Mouse (Mus musculus) hindbrain, embryonic 13.5 days (tissue): ENCODE results near the gene Cdk4. TPM values are rescaled to one million over a fixed set of nuclear protein-coding genes. Genes with fewer than 3 reads are reported as not detected.
A peak's percentile ranks its signal among the peaks of the same experiment; 100 is the strongest.

Source experiments
- ATAC-seq: fragments of 200-750 bp; cut with Nextera tagmentation; 2 replicates; pipeline ENCODE4 v1.8.0; 2017; ENCODE audit warnings: moderate TSS enrichment; ENCODE audit not compliant: low FRiP score
- H3K27ac ChIP-seq: fragments of 300-500 bp; sonication (generic); 2 replicates; pipeline ENCODE4 v1.5.1; 2015; ENCODE audit warnings: inconsistent platforms, mild to moderate bottlenecking, moderate library complexity
- H3K27me3 ChIP-seq: fragments of 300-500 bp; sonication (generic); 2 replicates; pipeline ENCODE4 v1.6.1; 2015; ENCODE audit warnings: mild to moderate bottlenecking, inconsistent platforms
- H3K36me3 ChIP-seq: fragments of 300-500 bp; sonication (generic); 2 replicates; pipeline ENCODE4 v1.6.1; 2015; ENCODE audit warnings: mild to moderate bottlenecking, inconsistent platforms
- H3K4me1 ChIP-seq: fragments of 300-500 bp; sonication (generic); replicated peaks from 2 replicates; pipeline ENCODE4 v1.6.1; 2015; ENCODE audit warnings: inconsistent platforms
- H3K4me2 ChIP-seq: fragments of 300-500 bp; sonication (generic); 2 replicates; pipeline ENCODE4 v1.6.1; 2015; ENCODE audit warnings: inconsistent platforms, mild to moderate bottlenecking, moderate library complexity
- H3K4me3 ChIP-seq: fragments of 300-500 bp; sonication (generic); 2 replicates; pipeline ENCODE4 v1.5.1; 2015; ENCODE audit warnings: mild to moderate bottlenecking, inconsistent platforms
- H3K9ac ChIP-seq: fragments of 300-500 bp; sonication (generic); 2 replicates; pipeline ENCODE4 v1.6.1; 2015; ENCODE audit warnings: mild to moderate bottlenecking, inconsistent platforms
- H3K9me3 ChIP-seq: fragments of 300-500 bp; sonication (generic); 2 replicates; pipeline ENCODE4 v1.6.1; 2016; ENCODE audit warnings: inconsistent platforms
- WGBS: fragments of 180-500 bp; shearing (Covaris S2); methylation state at CpG from one replicate; pipeline ENCODE4 v1.1.7; 2015; 5-methylcytosine and 5-hydroxymethylcytosine counted together
- polyA plus RNA-seq: library from polyadenylated mRNA; unstranded; fragments of >200 nt; fragmentation: Nextera tagmentation; extraction: Ambion mirVana; gene quantifications from 2 replicates; pipeline ENCODE4 v1.2.1, GENCODE M21; 2015

The Cdk4 gene
- polyA plus RNA-seq, 1 experiment from 2014 or later = 1,237 TPM

GRCm38 (mm10) chr10:127078677-127079575 is 15.6 kb downstream of the Cdk4 start:
- Histone ChIP-seq H3K36me3 (peaks cover 12% of the 10 kb centered on the region), H3K4me3 (peak overlapping the region; percentile 84), H3K27me3 (peaks cover 53% of the 10 kb centered on the region), H3K27ac (peak overlapping the region; percentile 93), H3K9me3 (no peaks in the 10 kb centered on the region), H3K9ac (peak overlapping the region; percentile 98), H3K4me1 (peaks cover 58% of the 10 kb centered on the region), H3K4me2 (peak overlapping the region; percentile 90)
- WGBS = under 1% methylated on average over 34 of the region's 49 CpGs
- peak; percentile 77 for ATAC-seq

GRCm38 (mm10) chr10:127079665-127080391 is 16.5 kb downstream of the Cdk4 start:
- H3K4me1 ChIP-seq = peaks cover 58% of the 10 kb centered on the region
- peak overlapping the region; percentile 93 for H3K27ac ChIP-seq
- H3K27me3 ChIP-seq = peaks cover 62% of the 10 kb centered on the region
- no peaks in the 10 kb centered on the region for H3K9me3 ChIP-seq
- H3K4me2 ChIP-seq = peak overlapping the region; percentile 90
- peak overlapping the region; percentile 98 for H3K9ac ChIP-seq
- under 1% methylated on average over 55 of the region's 70 CpGs for WGBS
- peak overlapping the region; percentile 84 for H3K4me3 ChIP-seq
- H3K36me3 ChIP-seq = peaks cover 21% of the 10 kb centered on the region
- ATAC-seq = no peak

- Histone ChIP-seq H3K9ac (peak overlapping the region; percentile 98), H3K4me1 (peaks cover 56% of the 10 kb centered on the region), H3K27me3 (peaks cover 59% of the 10 kb centered on the region), H3K36me3 (peaks cover 29% of the 10 kb centered on the region), H3K27ac (peak overlapping the region; percentile 37; the same call in 1 of the 2 replicates), H3K9me3 (no peaks in the 10 kb centered on the region), H3K4me3 (peak overlapping the region; percentile 84), H3K4me2 (peak overlapping the region; percentile 90)
- 1% methylated on average over 46 of the region's 48 CpGs for WGBS
- ATAC-seq = no peak
Observed at GRCm38 (mm10) chr10:127080901-127081780, 17.8 kb downstream of the Cdk4 start.

- H3K4me1 ChIP-seq = peaks cover 52% of the 10 kb centered on the region
- 33% methylated on average over 8 of the region's 8 CpGs for WGBS
- no peaks in the 10 kb centered on the region for H3K9me3 ChIP-seq
- peak overlapping the region; percentile 90 for H3K4me2 ChIP-seq
- no peak for ATAC-seq
- peaks cover 58% of the 10 kb centered on the region for H3K27me3 ChIP-seq
- H3K9ac ChIP-seq = peak overlapping the region; percentile 98; the same call in 1 of the 2 replicates
- H3K36me3 ChIP-seq = peaks cover 38% of the 10 kb centered on the region
- peak overlapping the region; percentile 84 for H3K4me3 ChIP-seq
- no peak overlapping the region for H3K27ac ChIP-seq
Observed at GRCm38 (mm10) chr10:127081996-127082620, 18.8 kb downstream of the Cdk4 start.

GRCm38 (mm10) chr10:127083292-127083914 is 20.1 kb downstream of the Cdk4 start:
- peaks cover 51% of the 10 kb centered on the region for H3K36me3 ChIP-seq
- H3K4me2 ChIP-seq = no peak overlapping the region
- peaks cover 67% of the 10 kb centered on the region for H3K27me3 ChIP-seq
- H3K4me1 ChIP-seq = peaks cover 42% of the 10 kb centered on the region
- 39% methylated on average over 8 of the region's 8 CpGs for WGBS
- H3K9me3 ChIP-seq = no peaks in the 10 kb centered on the region
- 0 out of 2 replicates have a peak overlapping the region, but pooled peaks have one; percentile 49 for H3K9ac ChIP-seq
- H3K27ac ChIP-seq = no peak overlapping the region
- no peak overlapping the region for H3K4me3 ChIP-seq
- ATAC-seq = no peak

- Histone ChIP-seq H3K4me2 (no peak overlapping the region), H3K27ac (no peak overlapping the region), H3K27me3 (peaks cover 72% of the 10 kb centered on the region), H3K4me1 (peaks cover 40% of the 10 kb centered on the region), H3K9me3 (no peaks in the 10 kb centered on the region), H3K36me3 (peaks cover 54% of the 10 kb centered on the region), H3K4me3 (no peak overlapping the region), H3K9ac (no peak overlapping the region)
- WGBS = 57% methylated on average over 5 of the region's 5 CpGs
- ATAC-seq = no peak
Observed at GRCm38 (mm10) chr10:127083915-127084306, 20.6 kb downstream of the Cdk4 start.

- Histone ChIP-seq H3K36me3 (peaks cover 62% of the 10 kb centered on the region), H3K9me3 (no peaks in the 10 kb centered on the region), H3K4me1 (peaks cover 38% of the 10 kb centered on the region), H3K4me2 (no peak overlapping the region), H3K9ac (no peak overlapping the region), H3K27me3 (peaks cover 80% of the 10 kb centered on the region), H3K4me3 (no peak overlapping the region), H3K27ac (no peak overlapping the region)
- 87% methylated on average over 9 of the region's 9 CpGs for WGBS
- ATAC-seq = no peak
Observed at GRCm38 (mm10) chr10:127085052-127085451, 21.7 kb downstream of the Cdk4 start.

GRCm38 (mm10) chr10:127085633-127086032 is 22.3 kb downstream of the Cdk4 start:
- Histone ChIP-seq H3K27ac (no peak overlapping the region), H3K27me3 (peaks cover 80% of the 10 kb centered on the region), H3K9me3 (no peaks in the 10 kb centered on the region), H3K4me1 (peaks cover 38% of the 10 kb centered on the region), H3K4me3 (no peak overlapping the region), H3K4me2 (no peak overlapping the region), H3K36me3 (peaks cover 62% of the 10 kb centered on the region), H3K9ac (no peak overlapping the region)
- 78% methylated on average over 6 of the region's 6 CpGs for WGBS
- no peak for ATAC-seq

- Histone ChIP-seq H3K4me3 (peak overlapping the region; percentile 24), H3K4me2 (peak overlapping the region; percentile 42), H3K27ac (no peak overlapping the region), H3K27me3 (peaks cover 77% of the 10 kb centered on the region), H3K9me3 (no peaks in the 10 kb centered on the region), H3K9ac (peak overlapping the region; percentile 59), H3K4me1 (peaks cover 40% of the 10 kb centered on the region), H3K36me3 (peaks cover 58% of the 10 kb centered on the region)
- whole genome bisulfite sequencing = 8% methylated on average over 57 of the region's 57 CpGs
- ATAC-seq = peak; percentile 26; the same call in 1 of the 2 replicates
Observed at GRCm38 (mm10) chr10:127090560-127091411, 27.5 kb downstream of the Cdk4 start.

GRCm38 (mm10) chr10:127091507-127092396 is 28.4 kb downstream of the Cdk4 start:
- H3K4me2 ChIP-seq = peak overlapping the region; percentile 42
- H3K27ac ChIP-seq = no peak overlapping the region
- peak overlapping the region; percentile 59 for H3K9ac ChIP-seq
- H3K4me3 ChIP-seq = peak overlapping the region; percentile 24
- H3K27me3 ChIP-seq = peaks cover 71% of the 10 kb centered on the region
- peaks cover 40% of the 10 kb centered on the region for H3K4me1 ChIP-seq
- peak; percentile 43 for ATAC-seq
- peaks cover 63% of the 10 kb centered on the region for H3K36me3 ChIP-seq
- WGBS = 10% methylated on average over 51 of the region's 51 CpGs
- no peaks in the 10 kb centered on the region for H3K9me3 ChIP-seq
